In the genomic region with DNA sequence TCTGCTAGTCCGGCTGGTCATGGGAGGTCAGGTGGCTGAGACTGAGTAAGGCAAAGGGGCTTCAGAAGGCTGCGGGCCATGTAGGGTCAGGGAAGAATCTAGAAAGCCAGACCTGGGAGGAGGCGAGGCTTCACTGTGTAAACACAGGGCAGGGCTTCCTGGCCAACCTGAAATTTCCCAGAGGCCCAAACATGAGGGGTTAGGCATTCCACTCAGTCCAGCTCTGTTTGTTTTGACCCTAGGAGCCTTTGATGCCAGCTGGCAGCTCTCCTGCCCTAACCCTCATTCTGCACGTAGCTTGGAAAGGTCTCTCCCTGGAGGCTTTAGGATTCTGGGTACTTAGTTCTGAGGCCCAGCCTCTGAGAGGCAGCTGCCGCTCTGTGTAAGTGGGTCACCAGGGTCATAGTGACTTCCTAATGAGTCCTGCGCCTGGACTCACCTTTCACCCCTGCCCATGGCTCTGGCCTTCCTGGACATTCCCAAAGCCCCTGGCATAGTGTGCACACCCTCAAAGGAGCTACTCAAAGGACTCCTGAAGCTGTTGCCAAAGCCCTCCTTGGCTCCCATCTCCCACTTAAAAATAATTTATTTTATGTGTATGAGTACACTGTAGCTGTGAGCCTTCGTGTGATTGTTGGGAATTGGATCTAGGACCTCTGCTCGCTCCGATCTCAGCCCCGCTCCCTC, we compare ENCODE assay signal across 9 mouse cellular contexts. TPM values are rescaled to one million over a fixed set of nuclear protein-coding genes. Genes with fewer than 3 reads are reported as not detected.
DNase-seq lines count a peak whose midpoint lies in the region; ATAC-seq and TF ChIP-seq lines count a peak whose summit lies in the region.
"Had no signal": no experiment of that assay in that cellular context is flagged by ENCODE, and none has a peak within 500 bp of the region (broad histone marks: within the 10 kb centered on the region; RNA-seq: fewer than 3 reads in every experiment).

No protein-coding gene starts in this region.

- ATAC-seq in heart, postnatal 0 days (ENCODE audit: insufficient read depth, low read depth) = peak; percentile 21
- no peak for ATAC-seq in liver, embryonic 11.5 days (replicated peaks; ENCODE audit: low FRiP score)
- ATAC-seq in inflammation-experienced regulatory T-cells, adult 6 months = no peak

- 0 out of 2 replicates have a peak overlapping the region, but pooled peaks have one; percentile 15 for H3K4me2 ChIP-seq in heart, postnatal 0 days (ENCODE audit: low read depth, low read length)
- H3K4me2 ChIP-seq in liver, embryonic 11.5 days = no peak overlapping the region

- peak; percentile 62 for DNase-seq in cerebellum, adult 9-10 months
- no peak for DNase-seq in cerebellum, adult 2 months
- DNase-seq in Muller cell, postnatal 12 days (ENCODE audit: inconsistent ontology term) = peak; percentile 73
- DNase-seq in heart, postnatal 0 days (ENCODE audit: low spot score) = peak; percentile 46
- DNase-seq in liver, embryonic 11.5 days (ENCODE audit: low spot score) = no peak
- no peak for DNase-seq in ovary, postnatal 14 days (ENCODE audit: low spot score)
- DNase-seq in spleen, postnatal 10 days (ENCODE audit: low spot score in 2 of 2) = no peak
- DNase-seq: adrenal gland, postnatal 25 days had no signal

- H3K9me3 ChIP-seq in heart, postnatal 0 days (replicated peaks; ENCODE audit: control insufficient read depth, low read length) = no peaks in the 10 kb centered on the region
- no peaks in the 10 kb centered on the region for H3K9me3 ChIP-seq in liver, embryonic 11.5 days (ENCODE audit: control insufficient read depth, low read length)

- H3K4me1 ChIP-seq in cerebellum, adult 2 months (ENCODE audit: control insufficient read depth, insufficient read depth, low read length) = peaks cover 31% of the 10 kb centered on the region
- H3K4me1 ChIP-seq in heart, postnatal 0 days (ENCODE audit: control insufficient read depth, insufficient read depth) = peaks cover 39% of the 10 kb centered on the region
- H3K4me1 ChIP-seq in liver, embryonic 11.5 days (replicated peaks; ENCODE audit: control insufficient read depth, insufficient read depth, low read length) = peaks cover 25% of the 10 kb centered on the region

- no peaks in the 10 kb centered on the region for H3K27me3 ChIP-seq in cerebellum, adult 2 months (ENCODE audit: control insufficient read depth, insufficient read depth, low read length)
- no peaks in the 10 kb centered on the region for H3K27me3 ChIP-seq in heart, postnatal 0 days (ENCODE audit: control insufficient read depth, insufficient read depth, low read length)
- H3K27me3 ChIP-seq in liver, embryonic 11.5 days (replicated peaks; ENCODE audit: control insufficient read depth, insufficient read depth, low read length) = no peaks in the 10 kb centered on the region

- H3K4me3 ChIP-seq in cerebellum, adult 2 months (replicated peaks; ENCODE audit: insufficient read depth, low read depth, low read length) = no peak overlapping the region
- no peak overlapping the region for H3K4me3 ChIP-seq in heart, postnatal 0 days (ENCODE audit: low read depth, low read length)
- no peak overlapping the region for H3K4me3 ChIP-seq in liver, embryonic 11.5 days (ENCODE audit: low read depth, low read length)

- H3K27ac ChIP-seq in cerebellum, adult 2 months (ENCODE audit: insufficient read depth, low read length) = no peak overlapping the region
- peak overlapping the region; percentile 97 for H3K27ac ChIP-seq in heart, postnatal 0 days (ENCODE audit: low read depth)
- peak overlapping the region; percentile 23 for H3K27ac ChIP-seq in liver, embryonic 11.5 days (ENCODE audit: low read depth, low read length)

- WGBS in cerebellum, adult 2 months = 81% methylated on average over 10 of the region's 10 CpGs
- 37% methylated on average over 10 of the region's 10 CpGs for WGBS in heart, postnatal 0 days
- 62% methylated on average over 10 of the region's 10 CpGs for WGBS in liver, embryonic 11.5 days

- no peak for TF ChIP-seq EP300 in heart, postnatal 0 days (IDR thresholded peaks at IDR 0.05; ENCODE audit: low read depth)

- TF ChIP-seq POLR2A in cerebellum, adult 2 months (IDR thresholded peaks at IDR 0.05; ENCODE audit: borderline replicate concordance, insufficient read depth, low read length) = no peak

- H3K9ac ChIP-seq in heart, postnatal 0 days (replicated peaks; ENCODE audit: low read depth, low read length) = peak overlapping the region; percentile 29; the same call in 1 of the 2 replicates
- no peak overlapping the region for H3K9ac ChIP-seq in liver, embryonic 11.5 days (ENCODE audit: low read depth, low read length)

- H3K36me3 ChIP-seq in heart, postnatal 0 days (replicated peaks; ENCODE audit: control insufficient read depth, insufficient read depth, low read length) = no peaks in the 10 kb centered on the region
- peaks cover 3% of the 10 kb centered on the region; the same call in 1 of the 2 replicates for H3K36me3 ChIP-seq in liver, embryonic 11.5 days (ENCODE audit: control insufficient read depth, insufficient read depth, low read length)

- TF ChIP-seq CTCF in cerebellum, adult 2 months (IDR thresholded peaks at IDR 0.05; ENCODE audit: borderline replicate concordance, insufficient read depth, low read depth, low read length) = no peak
- TF ChIP-seq CTCF in heart, postnatal 0 days (IDR thresholded peaks at IDR 0.05; ENCODE audit: low read depth) = no peak

RNA-seq across cellular contexts. Expression of gene Bsg, which starts 2.7 kb away (rescaled TPM):
- polyA plus RNA-seq in cerebellum, adult 2 months (2012; rRNA removed) = 1,261 and 1,264 TPM in 2 replicates
- total RNA-seq in heart, postnatal 0 days (2014; rRNA removed; ENCODE audit: low replicate concordance) = 1,449 and 1,606 TPM in 2 replicates
- polyA plus RNA-seq in heart, postnatal 0 days (2015; fragmentation: Nextera tagmentation; extraction: Ambion mirVana) = 1,256 and 1,260 TPM in 2 replicates
- polyA plus RNA-seq in liver, embryonic 11.5 days (2014; fragmentation: Nextera tagmentation; extraction: Ambion mirVana) = 992 and 1,001 TPM in 2 replicates
- polyA plus RNA-seq in inflammation-experienced regulatory T-cells, adult 6 months (2017; shearing (Covaris generic)) = 100 to 1,000 TPM; 116 to 152 (median 121) TPM

RNA-seq across cellular contexts. Expression of gene Gzmm, which starts 12.8 kb away (rescaled TPM):
- polyA plus RNA-seq in cerebellum, adult 2 months (2012; rRNA removed) = 2.3 and 2.8 TPM in 2 replicates
- total RNA-seq in heart, postnatal 0 days (2014; rRNA removed; ENCODE audit: low replicate concordance) = 2.4 and 2.5 TPM in 2 replicates
- polyA plus RNA-seq in heart, postnatal 0 days (2015; fragmentation: Nextera tagmentation; extraction: Ambion mirVana) = 2.1 and 2.8 TPM in 2 replicates
- 0.16 and 0.45 TPM in 2 replicates for polyA plus RNA-seq in liver, embryonic 11.5 days (2014; fragmentation: Nextera tagmentation; extraction: Ambion mirVana)
- 1 to 10 TPM in 1 of 3 experiments, under 1 TPM in 2; 0.62 to 3.2 (median 0.94) TPM for polyA plus RNA-seq in inflammation-experienced regulatory T-cells, adult 6 months (2017; shearing (Covaris generic))

RNA-seq across cellular contexts. Expression of gene Hcn2, which starts 14.8 kb away (rescaled TPM):
- polyA plus RNA-seq in cerebellum, adult 2 months (2012; rRNA removed) = 227 and 270 TPM in 2 replicates
- total RNA-seq in heart, postnatal 0 days (2014; rRNA removed; ENCODE audit: low replicate concordance) = 3.5 and 5.5 TPM in 2 replicates
- 0.40 and 0.45 TPM in 2 replicates for polyA plus RNA-seq in heart, postnatal 0 days (2015; fragmentation: Nextera tagmentation; extraction: Ambion mirVana)
- not detected in 2 replicates for polyA plus RNA-seq in liver, embryonic 11.5 days (2014; fragmentation: Nextera tagmentation; extraction: Ambion mirVana)
- polyA plus RNA-seq in inflammation-experienced regulatory T-cells, adult 6 months (2017; shearing (Covaris generic)) = not detected

RNA-seq across cellular contexts. Expression of gene Cdc34, which starts 19.6 kb away (rescaled TPM):
- 93.9 and 106 TPM in 2 replicates for polyA plus RNA-seq in cerebellum, adult 2 months (2012; rRNA removed)
- 162 and 183 TPM in 2 replicates for total RNA-seq in heart, postnatal 0 days (2014; rRNA removed; ENCODE audit: low replicate concordance)
- 115 and 120 TPM in 2 replicates for polyA plus RNA-seq in heart, postnatal 0 days (2015; fragmentation: Nextera tagmentation; extraction: Ambion mirVana)
- 213 and 236 TPM in 2 replicates for polyA plus RNA-seq in liver, embryonic 11.5 days (2014; fragmentation: Nextera tagmentation; extraction: Ambion mirVana)
- 10 to 100 TPM; 13.9 to 26.7 (median 20.5) TPM for polyA plus RNA-seq in inflammation-experienced regulatory T-cells, adult 6 months (2017; shearing (Covaris generic))

RNA-seq across cellular contexts. Expression of gene Tpgs1, which starts 32.4 kb away (rescaled TPM):
- 93.3 and 95.4 TPM in 2 replicates for polyA plus RNA-seq in cerebellum, adult 2 months (2012; rRNA removed)
- 19.7 and 28.3 TPM in 2 replicates for total RNA-seq in heart, postnatal 0 days (2014; rRNA removed; ENCODE audit: low replicate concordance)
- polyA plus RNA-seq in heart, postnatal 0 days (2015; fragmentation: Nextera tagmentation; extraction: Ambion mirVana) = 43.6 and 45.3 TPM in 2 replicates
- 48.5 and 50.5 TPM in 2 replicates for polyA plus RNA-seq in liver, embryonic 11.5 days (2014; fragmentation: Nextera tagmentation; extraction: Ambion mirVana)
- 10 to 100 TPM; 15.9 to 25.7 (median 17.5) TPM for polyA plus RNA-seq in inflammation-experienced regulatory T-cells, adult 6 months (2017; shearing (Covaris generic))

Comparison
In these comparisons a context has a peak if more than half of its experiments do, and no peak if none do; other contexts are left out.
1. DNase-seq: peak in cerebellum, adult 9-10 months (single experiment), Muller cell, postnatal 12 days (single experiment) and heart, postnatal 0 days (single experiment); none in cerebellum, adult 2 months (0 of 2), liver, embryonic 11.5 days (single experiment), ovary, postnatal 14 days (single experiment) and spleen, postnatal 10 days (0 of 2).
2. RNA of gene Hcn2, which starts 14.8 kb away (polyA plus RNA-seq): 227 to 270 TPM in cerebellum, adult 2 months; 0.40 to 0.45 TPM in heart, postnatal 0 days, not detected in inflammation-experienced regulatory T-cells, adult 6 months and not detected in liver, embryonic 11.5 days; every median in the first group is over 100 times any median in the second.